Comparison of ENCODE assay signal across 25 mouse cellular contexts in genomic region chr11:11905518-11905917, GRCm38 (mm10). TPM values are rescaled to one million over a fixed set of nuclear protein-coding genes. Genes with fewer than 3 reads are reported as not detected.
"Had no signal": no experiment of that assay in that cellular context is flagged by ENCODE, and none has a peak within 500 bp of the region (broad histone marks: within the 10 kb centered on the region; RNA-seq: fewer than 3 reads in every experiment).

No protein-coding gene starts in this region.

- DNase-seq: cerebellum, postnatal 10 days; cerebellum, postnatal 14 days; cerebellum, postnatal 25 days; cerebellum, postnatal 36 days; embryo, embryonic 11 days; forebrain, postnatal 0 days; gastrocnemius, adult 2 months; gastrocnemius, postnatal 10 days; gastrocnemius, postnatal 14 days; gastrocnemius, postnatal 25 days; gastrocnemius, postnatal 36 days; heart, adult 11 months; heart, adult 18-20 months; heart, adult 2 months had no signal

- H3K36me3 ChIP-seq: embryonic facial prominence, embryonic 10.5 days; embryonic facial prominence, embryonic 12.5 days; embryonic facial prominence, embryonic 13.5 days; embryonic facial prominence, embryonic 15.5 days; forebrain, embryonic 10.5 days; forebrain, embryonic 12.5 days; forebrain, embryonic 15.5 days; heart, embryonic 10.5 days had no signal

- H3K9ac ChIP-seq: embryonic facial prominence, embryonic 12.5 days; embryonic facial prominence, embryonic 13.5 days; embryonic facial prominence, embryonic 15.5 days; forebrain, embryonic 12.5 days; forebrain, embryonic 13.5 days; forebrain, embryonic 15.5 days; forebrain, postnatal 0 days had no signal

- H3K4me2 ChIP-seq: embryonic facial prominence, embryonic 12.5 days; embryonic facial prominence, embryonic 13.5 days; embryonic facial prominence, embryonic 15.5 days; forebrain, embryonic 12.5 days; forebrain, embryonic 13.5 days; forebrain, embryonic 15.5 days had no signal

- H3K9me3 ChIP-seq: embryonic facial prominence, embryonic 10.5 days; embryonic facial prominence, embryonic 12.5 days; embryonic facial prominence, embryonic 13.5 days; embryonic facial prominence, embryonic 15.5 days; forebrain, embryonic 10.5 days; forebrain, embryonic 12.5 days; forebrain, embryonic 13.5 days; forebrain, embryonic 15.5 days; heart, embryonic 10.5 days had no signal

- H3K27ac ChIP-seq: embryonic facial prominence, embryonic 12.5 days; embryonic facial prominence, embryonic 13.5 days; embryonic facial prominence, embryonic 15.5 days; forebrain, embryonic 10.5 days; forebrain, embryonic 12.5 days; forebrain, embryonic 13.5 days; forebrain, embryonic 15.5 days; gastrocnemius, adult 2 months; heart, adult 2 months; heart, embryonic 10.5 days had no signal

- H3K4me3 ChIP-seq: embryonic facial prominence, embryonic 10.5 days; embryonic facial prominence, embryonic 12.5 days; embryonic facial prominence, embryonic 13.5 days; embryonic facial prominence, embryonic 15.5 days; erythroblast, embryonic 14.5 days; forebrain, embryonic 10.5 days; forebrain, embryonic 12.5 days; forebrain, embryonic 13.5 days; forebrain, embryonic 15.5 days; gastrocnemius, adult 2 months; heart, adult 2 months; heart, embryonic 10.5 days had no signal

- H3K4me1 ChIP-seq: embryonic facial prominence, embryonic 12.5 days; embryonic facial prominence, embryonic 13.5 days; embryonic facial prominence, embryonic 15.5 days; forebrain, embryonic 12.5 days; forebrain, embryonic 13.5 days; forebrain, embryonic 15.5 days had no signal

- H3K27me3 ChIP-seq: embryonic facial prominence, embryonic 12.5 days; embryonic facial prominence, embryonic 13.5 days; embryonic facial prominence, embryonic 15.5 days; forebrain, embryonic 12.5 days; forebrain, embryonic 13.5 days; forebrain, embryonic 15.5 days had no signal

RNA-seq across cellular contexts. Expression of gene Ddc, which starts 7.6 kb away (rescaled TPM):
- total RNA-seq: common myeloid progenitor, adult 5-6 weeks had no signal
